Mouse (Mus musculus) ZHBTc4 (cell line): ENCODE measurements around the gene Gm10490.

Source experiments
- DNase-seq: peaks from one replicate; pipeline ENCODE4 v3.0.0-alpha.2; 2011; ENCODE audit warnings: low read depth, low spot score

Gm10490 gene

DNA sequence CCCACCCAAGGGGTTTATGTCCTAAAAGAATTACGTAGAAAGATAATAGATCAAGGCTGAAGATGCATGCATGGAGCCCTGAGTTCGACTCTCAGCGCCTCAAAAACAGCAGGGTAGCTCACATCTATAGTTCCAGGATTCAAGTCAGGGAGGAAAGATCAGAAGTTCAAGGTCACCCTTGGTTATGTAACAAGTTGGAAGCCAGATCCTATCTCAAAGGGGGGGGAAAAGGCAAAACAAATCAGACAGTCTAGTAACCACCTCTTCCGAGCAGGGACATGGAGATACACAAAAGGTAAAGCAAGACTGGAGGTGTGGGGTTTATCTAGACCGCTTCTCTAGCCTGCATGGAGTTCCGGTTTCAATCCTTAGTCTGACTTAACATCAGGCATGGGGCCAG lies 16.9 kb downstream of the Gm10490 start:
- DNase-seq, result peak; percentile 62

GRCm38 (mm10) chrX:7927116-7927515 lies 17.8 kb downstream of the Gm10490 start:
- peak; percentile 74 for DNase-seq

GRCm38 (mm10) chrX:7928270-7928790 lies 19.0 kb downstream of the Gm10490 start, which contains the start of gene Eras:
Eras (minus strand) TSS chrX:7928607.
- peak; percentile 72 for DNase-seq

DNA sequence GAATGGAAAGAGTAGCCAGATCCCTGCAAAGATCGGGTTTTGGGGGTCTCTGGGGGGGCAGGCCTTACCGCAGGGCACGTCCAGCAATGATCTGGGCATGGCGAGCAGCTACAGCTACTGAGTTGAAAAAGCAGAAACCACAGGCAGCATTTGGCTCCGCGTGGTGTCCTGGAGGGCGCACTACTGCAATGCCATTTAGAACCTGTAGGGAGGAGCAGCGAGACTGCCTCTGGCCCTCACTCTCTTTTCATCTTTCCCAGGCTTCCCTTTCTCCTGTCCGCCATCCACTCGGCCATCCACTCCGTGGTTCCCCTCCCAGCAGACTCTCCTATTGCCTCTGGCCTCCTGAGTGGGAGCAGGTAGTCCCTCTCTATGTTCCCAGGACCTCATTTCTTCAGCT lies 27.5 kb downstream of the Gm10490 start:
- DNase-seq, result peak; percentile 61

- no peak for DNase-seq
Measured at GRCm38 (mm10) chrX:7937667-7938066, 28.3 kb downstream of the Gm10490 start.

- DNase-seq, result no peak
Measured at GRCm38 (mm10) chrX:7945618-7946017, 36.3 kb downstream of the Gm10490 start.

GRCm38 (mm10) chrX:7947108-7947899 lies 38.0 kb downstream of the Gm10490 start, which contains the start of gene Hdac6:
Hdac6 (minus strand) TSS chrX:7947889.
- DNase-seq, result no peak

DNA sequence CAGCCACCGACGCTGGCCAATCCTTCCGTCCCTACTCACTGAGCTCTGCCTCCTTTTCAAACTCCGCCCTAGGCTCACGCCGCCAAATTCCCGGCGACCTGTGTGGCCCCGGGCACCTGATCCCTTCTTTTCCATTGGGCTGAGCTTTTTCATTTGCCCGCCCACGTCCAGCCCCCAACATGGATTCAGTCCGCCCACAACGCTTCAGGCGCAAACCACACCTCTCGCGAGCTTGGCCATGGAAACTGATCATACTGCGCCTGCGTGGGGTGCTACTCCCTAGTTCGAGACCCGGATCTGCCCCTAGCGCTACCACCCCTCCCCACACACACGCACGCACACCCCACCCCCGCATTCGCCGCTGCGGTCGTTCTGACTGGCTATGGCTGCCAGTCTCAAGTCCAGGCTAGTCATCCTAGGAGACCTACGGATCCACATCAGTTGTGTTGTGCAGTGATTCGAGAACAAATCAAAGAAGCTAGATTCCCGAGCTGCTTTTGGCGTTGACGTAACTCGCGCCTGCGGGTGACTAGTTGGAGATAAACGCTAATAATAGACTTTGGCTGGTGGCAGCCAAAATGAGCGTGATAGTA lies 38.7 kb downstream of the Gm10490 start:
- peak; percentile 98 for DNase-seq

DNA sequence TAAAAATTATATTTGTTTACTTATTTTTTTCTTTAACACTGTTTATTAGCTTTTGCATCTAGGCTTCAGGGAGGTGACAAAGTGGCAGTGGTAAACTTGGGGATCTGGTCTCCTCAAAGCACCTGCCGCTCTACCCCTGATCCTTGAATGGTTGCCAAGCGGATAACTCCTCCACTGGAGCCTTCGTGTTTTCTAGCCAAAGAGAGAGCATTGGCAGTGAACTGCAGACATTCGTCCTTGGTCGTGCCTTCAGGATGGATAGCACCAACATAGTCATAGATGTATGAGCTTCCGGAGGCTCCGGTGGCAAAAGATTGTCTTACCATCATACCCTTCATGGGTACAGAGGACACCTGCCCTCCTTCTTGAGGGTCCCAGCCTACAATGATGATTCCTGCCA lies 40.7 kb downstream of the Gm10490 start:
- DNase-seq, result no peak

DNA sequence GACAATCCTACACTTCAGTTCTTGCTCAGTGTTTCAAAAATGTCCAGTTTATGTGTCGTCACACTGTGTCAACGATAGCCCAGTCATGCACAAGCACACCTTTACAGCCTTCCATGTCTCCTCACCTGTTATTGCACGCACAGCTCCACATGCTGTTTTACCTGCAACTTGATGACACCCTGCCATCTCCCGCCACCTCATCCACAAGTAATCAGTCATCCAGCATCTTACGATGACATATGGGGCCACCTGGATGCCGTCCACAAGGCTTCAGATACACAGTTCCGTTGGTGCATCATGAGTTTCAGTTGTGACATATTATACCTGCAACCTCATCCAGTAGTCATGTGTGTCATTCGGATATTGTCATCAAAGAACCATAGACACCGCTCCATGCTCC lies 49.5 kb downstream of the Gm10490 start:
- DNase-seq, result no peak
